Mouse (Mus musculus): ENCODE measurements at regions not wholly inside any gene's neighbourhood (a gene's known extent, or its start where the extent isn't known, plus 50 kb on each side); places are given as distances from the start of the nearest gene placed in this dataset.

DNA sequence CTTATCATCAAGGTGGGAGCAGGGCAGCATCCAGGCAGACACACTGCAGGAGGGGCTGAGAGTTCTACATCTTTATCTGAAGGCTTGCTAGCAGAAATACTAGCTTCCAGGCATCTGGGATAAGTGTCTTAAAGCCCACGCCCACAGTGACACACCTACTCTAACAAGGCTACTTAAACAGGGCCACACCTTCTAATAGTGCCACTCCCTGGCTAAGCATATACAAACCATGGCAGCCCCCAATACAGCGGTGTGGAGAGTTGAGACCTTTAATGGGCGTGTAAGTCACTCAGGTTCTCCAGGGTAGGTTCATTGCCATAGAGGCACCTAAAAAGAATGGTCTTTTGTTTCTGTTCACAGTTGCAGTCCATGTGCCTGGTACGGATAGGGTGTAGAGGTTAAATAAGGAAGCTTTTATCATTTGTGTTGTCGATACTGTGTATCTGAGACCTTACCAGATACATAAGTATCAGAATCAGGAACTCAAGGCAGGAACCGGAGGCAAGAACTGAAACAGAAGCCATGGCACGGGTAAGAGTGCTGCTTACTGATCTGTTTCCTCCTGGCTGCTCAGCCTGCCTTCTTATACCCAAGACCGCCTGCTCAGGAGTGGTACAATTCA, 69.0 kb upstream of the Atrnl1 start:
- Histone ChIP-seq H3K27me3 (no peaks in the 10 kb centered on the region), H3K36me3 (no peaks in the 10 kb centered on the region), H3K4me1 (peaks cover 12% of the 10 kb centered on the region), H3K9me3 (replicated peaks) (no peaks in the 10 kb centered on the region), H3K4me3 (replicated peaks) (no peak overlapping the region), H3K27ac (replicated peaks) (no peak overlapping the region), H3K4me2 (replicated peaks) (no peak overlapping the region), H3K9ac (no peak overlapping the region)
- ATAC-seq (ENCODE audit: insufficient number of reproducible peaks, low FRiP score, low TSS enrichment, low read depth) = no peak
- 89% methylated on average over 8 of the region's 8 CpGs for WGBS

DNA sequence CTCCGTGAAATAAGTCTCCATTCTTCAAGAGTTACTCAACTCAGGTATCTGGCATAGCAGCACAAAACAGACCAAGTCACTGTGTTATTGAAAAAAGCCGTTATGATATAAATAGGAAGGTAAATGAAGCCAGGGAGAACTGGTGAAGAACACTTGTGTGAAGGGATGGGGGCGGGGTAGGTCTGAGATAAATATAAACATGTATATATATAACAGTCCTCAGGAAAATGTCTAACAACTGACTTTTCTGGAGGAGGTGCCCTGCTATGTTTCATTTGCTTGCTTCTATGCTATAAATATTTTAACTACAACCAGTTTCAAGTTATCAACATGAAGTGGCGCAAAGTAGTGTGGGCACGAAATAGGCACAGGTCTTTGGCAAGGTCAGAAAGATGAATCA, 68.3 kb upstream of the Atrnl1 start:
- no peak for ATAC-seq (ENCODE audit: insufficient number of reproducible peaks, low FRiP score, low TSS enrichment, low read depth)
- no peak overlapping the region for H3K4me2 ChIP-seq (replicated peaks)
- H3K9me3 ChIP-seq (replicated peaks) = no peaks in the 10 kb centered on the region
- WGBS = 90% methylated on average over 5 of the region's 5 CpGs
- H3K4me3 ChIP-seq (replicated peaks) = no peak overlapping the region
- peaks cover 12% of the 10 kb centered on the region for H3K4me1 ChIP-seq
- H3K27ac ChIP-seq (replicated peaks) = no peak overlapping the region
- H3K27me3 ChIP-seq = no peaks in the 10 kb centered on the region
- H3K36me3 ChIP-seq = no peaks in the 10 kb centered on the region
- H3K9ac ChIP-seq = no peak overlapping the region

DNA sequence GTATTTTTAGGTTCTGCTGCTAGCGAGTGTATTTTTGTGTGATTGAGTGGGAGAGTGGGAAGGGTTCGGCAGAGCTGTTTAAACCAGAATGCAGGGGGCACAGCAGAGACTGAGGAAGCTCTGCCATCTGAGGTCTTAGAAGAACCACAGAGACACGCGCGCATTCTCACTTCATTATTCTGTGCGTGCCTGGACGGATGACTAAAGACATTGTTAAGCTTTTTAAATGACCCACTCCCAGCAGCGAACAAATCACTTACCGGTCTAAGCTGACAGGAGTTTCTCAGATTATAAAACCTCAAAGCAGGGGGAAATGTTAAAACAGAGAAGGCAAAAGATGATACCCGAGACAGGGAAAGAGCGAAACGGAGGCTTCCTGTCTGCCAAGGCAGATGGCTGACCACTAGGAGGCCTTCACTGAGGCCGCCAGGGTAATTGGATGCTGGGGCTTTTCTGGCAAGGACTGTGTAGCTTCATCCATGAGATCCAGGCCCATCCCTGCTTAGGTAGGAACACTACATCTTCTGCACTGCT, 67.1 kb upstream of the Atrnl1 start:
- H3K4me3 ChIP-seq (replicated peaks) = peak overlapping the region; percentile 26
- no peaks in the 10 kb centered on the region for H3K9me3 ChIP-seq (replicated peaks)
- H3K27me3 ChIP-seq = no peaks in the 10 kb centered on the region
- ATAC-seq (ENCODE audit: insufficient number of reproducible peaks, low FRiP score, low TSS enrichment, low read depth) = no peak
- H3K4me1 ChIP-seq = peaks cover 12% of the 10 kb centered on the region
- H3K4me2 ChIP-seq (replicated peaks) = peak overlapping the region; percentile 41
- H3K36me3 ChIP-seq = no peaks in the 10 kb centered on the region
- H3K27ac ChIP-seq (replicated peaks) = peak overlapping the region; percentile 17
- no peak overlapping the region for H3K9ac ChIP-seq
- WGBS = 11% methylated on average over 13 of the region's 13 CpGs

DNA sequence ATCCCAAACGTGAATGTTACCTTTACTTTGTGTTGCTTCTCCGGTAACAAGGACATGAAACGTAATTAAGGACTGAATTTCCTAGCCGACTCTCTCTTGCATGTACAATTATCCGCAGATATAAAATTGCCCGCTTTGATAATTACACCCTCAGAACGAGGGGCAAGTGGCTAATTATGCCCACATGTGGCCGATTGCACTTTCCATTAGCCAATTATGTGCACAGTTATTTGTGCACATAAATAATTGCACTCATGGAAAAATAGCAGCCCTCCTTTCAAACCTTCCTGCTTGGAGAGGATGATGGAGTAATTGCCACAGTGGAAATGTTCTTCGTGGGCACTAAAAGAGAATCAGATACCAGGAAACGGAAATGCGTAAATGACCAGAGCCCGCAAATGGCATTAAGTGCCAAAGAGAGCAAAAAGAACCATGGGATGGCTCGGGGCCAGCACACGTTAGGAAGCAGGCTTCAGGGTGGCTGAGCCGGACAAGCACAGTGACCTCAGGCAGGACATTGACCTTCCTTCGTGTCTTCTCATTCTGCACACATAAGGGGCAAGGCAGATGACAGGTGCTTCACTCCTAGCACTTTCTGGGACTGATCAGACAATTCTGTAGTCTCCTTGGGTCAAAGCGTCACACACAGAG, 66.5 kb upstream of the Atrnl1 start:
- peak overlapping the region; percentile 26; the same call in 1 of the 2 replicates for H3K4me3 ChIP-seq (replicated peaks)
- H3K36me3 ChIP-seq = no peaks in the 10 kb centered on the region
- H3K9ac ChIP-seq = no peak overlapping the region
- H3K27ac ChIP-seq (replicated peaks) = peak overlapping the region; percentile 18; the same call in 1 of the 2 replicates
- H3K4me1 ChIP-seq = peaks cover 12% of the 10 kb centered on the region
- H3K4me2 ChIP-seq (replicated peaks) = peak overlapping the region; percentile 41
- WGBS = 46% methylated on average over 17 of the region's 17 CpGs
- H3K27me3 ChIP-seq = no peaks in the 10 kb centered on the region
- no peak for ATAC-seq (ENCODE audit: insufficient number of reproducible peaks, low FRiP score, low TSS enrichment, low read depth)
- H3K9me3 ChIP-seq (replicated peaks) = no peaks in the 10 kb centered on the region

DNA sequence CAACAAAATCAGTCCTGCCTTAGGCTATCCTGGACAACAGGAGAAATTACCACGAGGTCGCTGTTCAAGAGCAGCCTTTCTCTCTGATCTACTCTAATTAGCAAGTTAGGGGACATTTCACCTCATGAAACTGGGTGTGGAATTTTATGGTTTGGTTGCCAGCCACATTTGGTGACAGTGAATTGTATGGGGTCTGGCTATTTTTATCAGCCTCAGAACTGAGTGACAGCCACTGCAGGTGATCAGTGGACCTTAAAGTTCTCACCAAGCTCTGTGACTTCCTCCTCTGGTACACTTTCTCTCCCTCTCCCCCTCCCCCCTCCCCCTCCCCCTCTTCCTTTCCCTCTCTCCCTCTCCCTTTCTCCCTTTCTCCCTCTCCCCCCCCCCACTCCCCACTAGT, 65.8 kb upstream of the Atrnl1 start:
- ATAC-seq (ENCODE audit: insufficient number of reproducible peaks, low FRiP score, low TSS enrichment, low read depth) = no peak
- Histone ChIP-seq H3K27me3 (no peaks in the 10 kb centered on the region), H3K36me3 (no peaks in the 10 kb centered on the region), H3K9ac (no peak overlapping the region), H3K27ac (replicated peaks) (no peak overlapping the region), H3K4me1 (peaks cover 12% of the 10 kb centered on the region), H3K9me3 (replicated peaks) (no peaks in the 10 kb centered on the region), H3K4me3 (replicated peaks) (no peak overlapping the region), H3K4me2 (replicated peaks) (no peak overlapping the region)
- WGBS = 77% methylated on average over 2 of the region's 2 CpGs

DNA sequence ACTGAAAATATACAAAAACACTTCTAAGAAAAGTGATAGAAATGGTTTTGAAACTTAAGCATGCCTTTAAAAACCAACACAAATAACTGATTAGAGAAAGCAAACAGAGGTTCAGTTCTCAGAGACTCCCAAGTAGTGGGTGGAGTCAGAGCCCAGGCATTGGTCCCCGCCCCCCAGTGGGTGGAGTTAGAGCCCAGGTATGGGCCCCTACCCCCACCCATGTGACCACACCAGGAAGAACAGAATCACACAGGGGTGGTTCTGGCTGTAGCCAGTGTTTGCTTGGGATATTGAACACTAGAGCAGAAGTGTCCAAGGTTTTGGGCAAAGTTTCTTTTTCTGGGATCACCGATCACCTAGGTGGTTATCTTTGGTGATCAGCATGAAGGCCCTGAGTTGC, 64.8 kb upstream of the Atrnl1 start:
- H3K27ac ChIP-seq (replicated peaks) = no peak overlapping the region
- H3K4me1 ChIP-seq = peaks cover 12% of the 10 kb centered on the region
- H3K36me3 ChIP-seq = no peaks in the 10 kb centered on the region
- no peak for ATAC-seq (ENCODE audit: insufficient number of reproducible peaks, low FRiP score, low TSS enrichment, low read depth)
- no peak overlapping the region for H3K4me2 ChIP-seq (replicated peaks)
- no peak overlapping the region for H3K9ac ChIP-seq
- H3K4me3 ChIP-seq (replicated peaks) = no peak overlapping the region
- no peaks in the 10 kb centered on the region for H3K27me3 ChIP-seq
- WGBS = 84% methylated on average over 2 of the region's 2 CpGs
- no peaks in the 10 kb centered on the region for H3K9me3 ChIP-seq (replicated peaks)

DNA sequence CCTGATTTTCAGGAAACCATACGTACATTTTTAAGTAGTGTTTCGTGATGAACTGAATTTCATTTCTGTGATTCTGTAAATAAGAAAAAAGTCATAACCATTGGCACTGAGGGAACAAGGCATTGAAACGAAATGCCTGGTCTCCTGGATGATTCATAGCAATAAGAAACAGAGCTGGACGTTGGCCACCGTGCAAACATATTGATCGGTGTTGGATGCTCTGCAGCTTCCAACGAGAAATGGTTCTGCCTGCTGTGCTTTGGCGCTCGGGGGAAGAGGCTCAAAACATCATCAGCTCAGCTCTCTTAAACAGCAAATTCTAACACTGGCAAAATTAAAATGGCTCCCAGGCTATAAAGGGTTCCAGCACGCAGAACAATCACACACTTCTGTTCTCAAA, 64.3 kb upstream of the Atrnl1 start:
- H3K4me2 ChIP-seq (replicated peaks) = no peak overlapping the region
- no peaks in the 10 kb centered on the region for H3K9me3 ChIP-seq (replicated peaks)
- no peaks in the 10 kb centered on the region for H3K36me3 ChIP-seq
- H3K4me3 ChIP-seq (replicated peaks) = no peak overlapping the region
- no peak for ATAC-seq (ENCODE audit: insufficient number of reproducible peaks, low FRiP score, low TSS enrichment, low read depth)
- H3K27me3 ChIP-seq = no peaks in the 10 kb centered on the region
- no peak overlapping the region for H3K27ac ChIP-seq (replicated peaks)
- H3K9ac ChIP-seq = no peak overlapping the region
- 87% methylated on average over 10 of the region's 10 CpGs for WGBS
- peaks cover 12% of the 10 kb centered on the region for H3K4me1 ChIP-seq

DNA sequence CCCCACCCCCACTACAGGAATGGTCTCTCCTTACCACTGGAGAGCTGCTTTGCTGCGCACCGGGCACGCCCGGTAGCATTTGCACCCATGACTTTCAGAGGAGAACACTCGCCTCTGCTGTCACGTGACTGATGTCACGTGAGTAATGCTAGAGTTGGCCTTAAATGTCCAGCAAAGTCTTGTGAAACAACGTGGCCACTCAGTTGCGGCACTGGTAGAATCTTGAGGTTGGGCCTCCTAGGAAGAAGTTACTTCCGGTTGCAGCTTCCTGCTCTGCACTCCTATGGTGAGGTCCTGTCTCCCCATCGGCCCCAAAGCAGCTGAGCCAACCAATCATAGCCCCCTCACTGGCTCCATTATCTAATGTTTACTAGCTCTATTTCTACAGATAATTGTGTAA, 62.7 kb upstream of the Atrnl1 start:
- Histone ChIP-seq H3K27me3 (no peaks in the 10 kb centered on the region), H3K9me3 (replicated peaks) (no peaks in the 10 kb centered on the region), H3K4me3 (replicated peaks) (no peak overlapping the region), H3K4me1 (peaks cover 12% of the 10 kb centered on the region), H3K9ac (no peak overlapping the region), H3K36me3 (no peaks in the 10 kb centered on the region), H3K27ac (replicated peaks) (no peak overlapping the region), H3K4me2 (replicated peaks) (no peak overlapping the region)
- WGBS = 91% methylated on average over 11 of the region's 11 CpGs
- no peak for ATAC-seq (ENCODE audit: insufficient number of reproducible peaks, low FRiP score, low TSS enrichment, low read depth)

DNA sequence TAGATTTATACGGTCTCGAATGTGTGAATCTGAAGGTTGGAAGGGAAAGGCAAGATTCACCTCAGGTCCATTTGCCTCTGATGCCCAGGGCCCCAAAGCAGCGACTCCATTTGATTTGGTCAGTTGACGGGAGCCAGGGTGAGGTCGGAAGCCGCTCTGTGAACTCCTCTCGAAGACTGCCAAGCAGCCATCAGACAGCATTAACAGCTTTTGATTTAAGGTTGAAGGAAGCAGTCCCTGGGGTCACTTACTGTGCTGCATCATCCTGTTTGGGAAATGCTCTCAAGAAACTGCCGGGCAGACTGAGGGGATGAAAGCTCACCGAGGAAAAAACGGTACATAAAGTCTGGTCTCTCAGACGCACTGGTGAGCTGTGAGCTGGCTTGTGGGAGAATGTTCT, 62.2 kb upstream of the Atrnl1 start:
- Histone ChIP-seq H3K27me3 (no peaks in the 10 kb centered on the region), H3K36me3 (no peaks in the 10 kb centered on the region), H3K4me2 (replicated peaks) (no peak overlapping the region), H3K9ac (no peak overlapping the region), H3K9me3 (replicated peaks) (no peaks in the 10 kb centered on the region), H3K27ac (replicated peaks) (no peak overlapping the region), H3K4me3 (replicated peaks) (no peak overlapping the region), H3K4me1 (peaks cover 7% of the 10 kb centered on the region)
- WGBS = 75% methylated on average over 11 of the region's 11 CpGs
- ATAC-seq (ENCODE audit: insufficient number of reproducible peaks, low FRiP score, low TSS enrichment, low read depth) = no peak

DNA sequence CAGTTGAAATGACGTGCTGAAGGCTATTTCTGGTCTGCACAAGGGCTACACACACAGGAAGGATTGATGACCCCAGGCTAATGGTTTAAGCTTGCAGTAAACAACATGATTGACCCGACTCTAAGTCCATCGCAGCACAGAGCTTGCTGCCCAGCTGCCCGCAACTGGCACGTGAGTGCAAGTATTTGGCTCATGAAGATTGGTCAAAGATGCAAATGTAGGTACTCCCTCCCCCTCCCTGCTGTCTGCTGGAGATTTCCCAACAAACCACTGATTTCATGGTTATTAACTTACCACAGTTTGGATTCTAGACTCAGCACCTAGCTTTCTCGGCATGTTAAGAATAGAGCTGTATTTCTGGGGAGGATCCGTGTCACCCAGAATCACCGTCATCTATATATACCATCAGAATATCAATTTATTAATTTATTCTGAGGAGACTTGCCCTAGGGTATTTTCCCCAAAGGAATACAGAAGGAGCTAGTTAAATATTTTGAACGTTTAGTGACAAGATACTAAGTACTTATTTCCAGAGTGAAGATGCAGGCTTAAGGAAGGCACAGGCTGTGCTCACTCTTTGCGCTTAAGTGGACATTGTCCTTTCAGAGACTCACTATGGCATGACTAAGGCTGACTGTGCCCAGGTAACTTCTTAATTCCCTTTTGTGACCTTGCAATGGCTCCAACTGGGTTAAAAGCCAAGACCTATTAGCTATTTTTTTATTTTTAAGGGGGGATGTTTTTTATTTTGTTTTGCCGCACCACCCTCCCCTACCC, 57.7 kb upstream of the Atrnl1 start:
- Histone ChIP-seq H3K4me1 (no peaks in the 10 kb centered on the region; the same call in 1 of the 2 replicates), H3K27me3 (no peaks in the 10 kb centered on the region), H3K36me3 (no peaks in the 10 kb centered on the region), H3K9ac (no peak overlapping the region), H3K4me3 (replicated peaks) (no peak overlapping the region), H3K27ac (replicated peaks) (no peak overlapping the region), H3K9me3 (replicated peaks) (no peaks in the 10 kb centered on the region), H3K4me2 (replicated peaks) (no peak overlapping the region)
- no peak for ATAC-seq (ENCODE audit: insufficient number of reproducible peaks, low FRiP score, low TSS enrichment, low read depth)
- WGBS = 49% methylated on average over 11 of the region's 11 CpGs

DNA sequence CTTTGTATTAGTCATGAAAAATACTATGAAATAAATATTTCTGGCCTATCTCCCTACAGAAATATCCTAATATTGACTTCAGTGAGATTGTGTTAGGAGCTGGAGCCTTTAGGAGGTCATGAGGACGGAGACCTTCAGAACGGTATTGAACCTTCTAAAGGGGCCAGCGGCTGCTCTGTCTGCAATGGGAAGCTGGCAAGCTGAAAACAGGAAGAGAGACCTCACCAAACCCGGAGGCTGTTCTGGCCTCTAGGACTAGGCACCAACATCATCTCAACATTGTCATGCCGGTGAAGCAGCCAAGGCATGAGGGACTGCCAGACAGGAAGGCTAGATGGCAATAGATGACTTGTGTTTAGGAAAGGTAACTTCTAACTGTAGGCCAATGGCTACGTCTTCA, 56.7 kb upstream of the Atrnl1 start:
- H3K9ac ChIP-seq = no peak overlapping the region
- ATAC-seq (ENCODE audit: insufficient number of reproducible peaks, low FRiP score, low TSS enrichment, low read depth) = no peak
- WGBS = 88% methylated on average over 6 of the region's 6 CpGs

More for the DNA sequence above, 56.7 kb upstream of the Atrnl1 start:
- Histone ChIP-seq H3K4me2 (replicated peaks) (no peak overlapping the region), H3K27ac (replicated peaks) (no peak overlapping the region), H3K4me3 (replicated peaks) (no peak overlapping the region), H3K27me3 (no peaks in the 10 kb centered on the region), H3K4me1 (no peaks in the 10 kb centered on the region; the same call in 1 of the 2 replicates), H3K9me3 (replicated peaks) (no peaks in the 10 kb centered on the region), H3K36me3 (no peaks in the 10 kb centered on the region)

Measured in embryonic facial prominence, embryonic 15.5 days (tissue).